Mouse (Mus musculus): ENCODE data around the gene Snhg11. TPM values are rescaled to one million over a fixed set of nuclear protein-coding genes. Genes with fewer than 3 reads are reported as not detected.
A peak's percentile ranks its signal among the peaks of the same experiment; 100 is the strongest.

The Snhg11 gene
- 4.1 and 6.4 TPM in 2 replicates for polyA plus RNA-seq (2015; fragmentation: Nextera tagmentation; extraction: Ambion mirVana)

GRCm38 (mm10) chr2:158375443-158376122 lies at the start of gene Snhg11:
Gene Snhg11, plus strand, starts transcription at chr2:158375638.
- no peak for DNase-seq (ENCODE audit: low spot score)

- no peak for DNase-seq (ENCODE audit: low spot score)
Observed at GRCm38 (mm10) chr2:158334356-158334755, 41.1 kb upstream of the Snhg11 start.

- no peak for DNase-seq (ENCODE audit: low spot score)
Observed at GRCm38 (mm10) chr2:158337698-158338097, 37.7 kb upstream of the Snhg11 start.

DNA sequence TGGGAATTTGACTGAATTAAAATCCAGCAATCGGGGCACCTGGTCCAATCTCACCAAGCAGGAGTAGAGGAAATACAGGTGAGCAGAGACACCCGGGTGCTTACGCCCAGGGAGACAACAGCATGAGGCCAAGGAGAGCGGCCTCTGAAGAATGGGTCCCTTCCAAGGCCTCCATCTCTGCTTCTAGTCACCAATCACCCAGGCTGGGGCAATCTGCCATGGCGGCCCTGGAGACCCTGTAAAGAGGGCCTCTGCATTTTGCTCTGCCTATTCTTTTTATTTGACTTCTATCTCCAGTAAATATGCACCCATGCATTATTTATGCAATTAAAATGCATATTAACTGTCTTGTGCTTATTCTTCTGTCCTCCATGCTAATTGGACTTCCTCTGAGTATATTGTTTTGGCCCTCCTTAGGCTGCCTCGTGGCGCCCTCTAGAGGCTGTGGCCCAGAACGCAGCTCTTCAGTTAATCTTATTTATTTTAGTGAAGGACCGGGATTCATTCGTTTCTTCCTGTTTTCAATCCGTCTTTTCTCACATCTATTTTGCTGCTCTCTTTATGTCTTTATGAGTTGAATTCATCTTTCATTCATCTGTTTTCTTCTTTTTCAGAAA lies 35.4 kb upstream of the Snhg11 start:
- DNase-seq (ENCODE audit: low spot score), result peak; percentile 65

DNA sequence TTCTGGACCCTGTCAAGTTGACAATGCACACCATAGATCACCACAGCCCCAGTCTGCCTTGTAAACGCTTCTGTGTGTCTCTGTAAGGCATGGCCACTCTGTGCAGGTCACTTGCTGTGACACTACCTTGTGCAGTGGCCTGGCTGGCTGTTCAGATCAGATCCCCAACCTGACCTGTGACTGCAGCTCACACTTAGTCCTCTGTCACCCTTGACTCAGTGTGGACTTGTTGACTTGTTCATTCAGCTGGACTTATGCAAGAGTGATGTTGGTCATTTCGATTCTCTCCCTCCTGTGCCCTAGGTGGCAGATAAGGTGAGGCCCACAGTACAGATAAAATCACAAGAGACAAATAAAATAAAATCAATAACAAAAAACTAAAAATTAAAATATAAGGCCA lies 34.1 kb upstream of the Snhg11 start:
- DNase-seq (ENCODE audit: low spot score), result no peak

DNA sequence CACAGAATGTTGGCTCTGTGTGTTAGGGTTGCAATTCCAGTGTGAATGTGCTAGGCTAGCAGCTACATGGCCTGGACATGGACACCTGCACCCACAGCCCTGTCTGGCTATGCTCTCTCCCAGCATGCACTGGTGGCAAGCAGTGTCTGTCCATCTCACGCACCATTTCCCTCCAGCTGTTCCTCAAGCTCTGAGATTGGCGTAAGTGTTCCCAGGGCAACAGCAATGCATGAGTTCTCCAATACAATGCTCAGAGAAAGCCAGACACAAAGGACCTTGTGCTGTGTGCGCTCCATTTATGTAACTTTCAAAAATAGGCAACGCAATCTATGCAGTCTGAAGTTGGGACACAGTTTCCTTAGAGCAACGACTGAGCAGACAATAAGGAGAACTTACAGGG lies 31.9 kb upstream of the Snhg11 start:
- DNase-seq (ENCODE audit: low spot score), result no peak

GRCm38 (mm10) chr2:158346467-158346866 lies 29.0 kb upstream of the Snhg11 start:
- DNase-seq (ENCODE audit: low spot score), result no peak

- peak; percentile 58 for DNase-seq (ENCODE audit: low spot score)
Observed at GRCm38 (mm10) chr2:158347868-158348267, 27.6 kb upstream of the Snhg11 start.

GRCm38 (mm10) chr2:158352801-158353520 lies 22.5 kb upstream of the Snhg11 start:
- DNase-seq (ENCODE audit: low spot score), result no peak

GRCm38 (mm10) chr2:158354348-158355114 lies 20.9 kb upstream of the Snhg11 start:
- DNase-seq (ENCODE audit: low spot score), result no peak

DNA sequence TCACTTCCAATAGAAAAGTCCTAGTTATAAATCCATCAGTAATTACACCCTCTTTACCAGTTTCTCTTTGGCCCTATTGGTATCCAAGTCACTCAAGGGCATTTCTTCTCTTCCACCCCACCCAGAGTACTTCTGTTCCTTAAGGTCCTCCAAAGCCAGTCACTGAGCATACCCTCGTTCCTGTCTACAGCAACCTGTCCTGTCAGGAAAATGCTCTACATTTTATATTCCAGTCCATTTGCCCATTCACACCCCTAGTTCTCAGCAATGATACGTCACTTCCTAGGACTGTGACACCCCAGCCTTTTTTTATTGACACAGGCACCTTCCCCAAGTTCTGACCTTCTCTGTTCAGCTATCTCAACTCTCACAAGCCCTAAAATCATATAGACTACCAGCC lies 20.2 kb upstream of the Snhg11 start:
- DNase-seq (ENCODE audit: low spot score), result no peak

GRCm38 (mm10) chr2:158356121-158356520 lies 19.3 kb upstream of the Snhg11 start:
- DNase-seq (ENCODE audit: low spot score), result no peak

DNA sequence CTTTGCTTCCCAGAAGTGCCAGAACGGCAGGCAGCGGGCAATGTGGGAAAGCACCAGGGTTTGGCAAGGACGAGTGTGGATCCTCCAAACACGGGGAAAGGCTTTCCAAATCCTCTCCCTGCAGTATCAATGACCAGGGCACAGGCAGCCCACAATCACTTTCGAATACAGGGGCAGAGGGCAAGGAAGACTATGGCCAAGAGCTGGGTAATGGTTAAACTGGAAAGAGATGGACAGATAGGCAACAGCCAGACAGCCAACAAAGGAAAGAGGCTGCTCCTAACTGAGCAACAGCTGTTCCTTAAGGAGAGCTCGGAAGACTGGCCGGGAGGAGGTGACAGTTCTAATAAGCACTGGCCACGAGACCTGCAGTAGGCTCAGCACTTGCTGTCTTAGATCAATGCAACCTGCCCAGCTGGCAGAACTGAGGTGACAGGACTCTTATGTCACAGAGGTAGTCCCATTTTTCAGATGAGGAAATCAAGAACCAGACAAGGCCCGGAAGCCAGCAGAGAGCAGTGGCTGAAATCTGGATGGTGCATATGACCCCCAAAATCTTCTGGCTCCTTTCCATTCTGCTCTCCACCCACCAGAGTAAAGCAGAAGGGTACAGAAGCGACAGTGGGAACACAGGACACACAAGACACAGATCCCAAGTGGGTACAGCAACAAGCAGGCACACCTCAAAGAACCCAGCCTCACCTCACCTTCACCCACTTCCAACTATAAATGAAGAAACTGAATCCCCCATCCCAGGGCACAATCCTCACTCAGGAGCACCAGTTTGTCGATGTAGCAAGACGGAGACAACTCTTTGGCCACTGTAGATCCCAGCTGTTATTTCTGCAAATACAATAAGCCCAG lies 15.4 kb upstream of the Snhg11 start:
- no peak for DNase-seq (ENCODE audit: low spot score)

DNA sequence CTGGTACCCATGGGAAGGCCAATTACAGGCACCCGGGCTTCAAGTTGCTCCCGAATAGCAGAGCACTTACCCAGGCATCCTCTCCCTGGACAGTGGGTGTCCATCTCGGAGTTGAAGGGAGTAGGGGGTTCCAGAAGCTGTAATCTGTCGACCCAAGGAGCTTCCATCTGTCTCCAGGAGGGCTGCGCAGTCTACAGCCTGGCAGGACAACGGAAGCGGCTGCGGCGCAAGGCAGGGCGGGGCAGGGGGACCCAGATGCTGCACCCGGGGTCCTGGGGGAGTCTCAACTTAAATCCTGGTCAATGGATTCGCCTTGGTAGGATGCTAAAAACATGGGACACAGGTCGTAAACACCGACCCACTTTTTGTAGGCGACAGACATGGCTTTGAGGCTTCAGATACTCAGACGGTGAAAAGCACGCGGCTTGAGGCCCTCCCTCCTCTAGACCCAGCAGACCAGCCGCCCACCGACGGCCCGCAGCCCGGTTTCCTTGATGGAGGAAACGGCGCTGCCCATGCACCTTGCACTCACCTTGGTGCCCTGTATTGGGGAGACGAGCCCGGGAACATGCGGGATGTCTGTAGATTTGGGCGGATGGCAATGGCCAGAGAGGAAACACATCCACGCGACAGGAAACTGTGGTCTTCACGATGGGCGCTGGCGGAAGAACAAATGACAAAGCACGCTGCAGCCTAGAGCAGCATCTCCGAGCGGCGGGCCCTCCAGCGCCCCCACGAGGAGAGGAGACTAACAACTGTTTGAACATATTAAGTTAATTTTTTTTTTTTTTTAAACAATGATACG lies 14.4 kb upstream of the Snhg11 start:
- peak; percentile 92 for DNase-seq (ENCODE audit: low spot score)

- no peak for DNase-seq (ENCODE audit: low spot score)
Observed at GRCm38 (mm10) chr2:158361678-158362320, 13.6 kb upstream of the Snhg11 start.

DNA sequence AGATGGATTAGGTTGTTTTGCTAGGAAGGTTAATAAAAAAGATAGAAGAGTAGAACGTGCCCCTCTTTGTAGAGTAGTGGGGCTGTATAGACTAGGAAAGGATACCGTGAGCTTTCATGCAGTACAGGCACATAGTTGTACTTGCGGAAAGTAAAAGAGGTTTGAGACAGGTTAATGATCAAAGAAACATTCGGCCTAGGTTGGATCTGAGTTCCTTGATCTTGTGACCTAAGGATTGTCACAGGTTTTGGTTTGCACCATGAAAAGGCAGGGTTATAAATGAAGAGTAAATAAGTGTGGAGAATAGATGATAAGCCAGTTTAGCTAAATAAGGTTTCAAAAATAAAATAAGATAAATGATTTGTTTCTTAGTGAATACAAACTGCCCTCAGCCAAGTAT lies 11.3 kb upstream of the Snhg11 start:
- no peak for DNase-seq (ENCODE audit: low spot score)

DNA sequence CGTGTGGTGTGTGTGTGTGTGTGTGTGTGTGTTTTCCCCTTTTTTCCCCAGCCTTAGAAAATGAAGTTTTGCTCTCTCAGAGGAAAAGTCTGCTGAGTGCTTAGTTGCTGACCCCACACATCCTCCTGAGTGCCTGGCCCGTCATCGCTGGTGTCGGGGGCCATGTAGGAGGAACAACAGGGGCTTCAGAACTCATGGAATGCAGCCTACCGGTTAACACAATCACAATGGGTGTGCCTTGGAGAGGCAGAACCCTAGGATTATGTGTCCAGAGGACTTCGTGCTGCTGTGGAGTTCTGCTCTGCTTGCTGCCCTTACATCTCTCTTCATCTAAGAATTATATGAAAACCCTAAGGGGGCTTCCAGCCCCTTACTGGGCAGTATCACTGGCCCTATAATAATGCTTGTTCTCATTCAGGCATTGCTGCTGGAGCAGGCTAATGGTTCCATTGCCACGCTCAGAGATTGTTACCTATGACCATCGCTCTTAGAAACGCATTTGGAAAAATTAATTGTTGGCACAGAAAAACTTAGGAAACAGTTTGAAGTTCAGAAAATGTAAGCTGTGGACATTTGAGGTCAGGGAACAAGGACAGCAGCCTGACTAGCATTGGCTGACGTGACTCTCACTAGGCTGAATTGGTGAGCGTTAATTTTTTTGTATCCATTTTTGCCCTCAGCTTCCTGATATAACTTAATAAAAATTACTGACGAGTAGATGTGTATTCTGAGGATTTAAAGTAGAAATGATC lies 10.2 kb upstream of the Snhg11 start:
- DNase-seq (ENCODE audit: low spot score), result no peak

DNA sequence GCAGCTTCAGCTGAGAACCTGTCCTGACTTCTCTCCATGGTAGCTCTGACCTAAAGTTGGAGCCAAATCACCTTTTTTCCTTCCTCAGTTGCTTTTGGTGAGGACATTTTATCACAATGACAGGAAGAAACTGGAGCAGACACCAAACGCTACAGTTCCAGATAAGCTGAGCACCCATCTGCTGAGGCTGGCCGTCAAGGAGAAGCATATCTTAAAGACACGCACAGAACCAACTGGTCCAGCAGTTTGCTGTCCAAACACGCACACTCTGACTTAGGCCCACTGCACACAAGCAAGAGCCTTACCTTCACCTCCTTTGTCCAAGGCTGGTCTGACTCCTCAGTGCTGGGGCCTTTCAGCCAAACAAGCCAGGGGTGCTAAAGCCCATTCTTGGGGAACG lies 7.8 kb upstream of the Snhg11 start:
- no peak for DNase-seq (ENCODE audit: low spot score)

DNA sequence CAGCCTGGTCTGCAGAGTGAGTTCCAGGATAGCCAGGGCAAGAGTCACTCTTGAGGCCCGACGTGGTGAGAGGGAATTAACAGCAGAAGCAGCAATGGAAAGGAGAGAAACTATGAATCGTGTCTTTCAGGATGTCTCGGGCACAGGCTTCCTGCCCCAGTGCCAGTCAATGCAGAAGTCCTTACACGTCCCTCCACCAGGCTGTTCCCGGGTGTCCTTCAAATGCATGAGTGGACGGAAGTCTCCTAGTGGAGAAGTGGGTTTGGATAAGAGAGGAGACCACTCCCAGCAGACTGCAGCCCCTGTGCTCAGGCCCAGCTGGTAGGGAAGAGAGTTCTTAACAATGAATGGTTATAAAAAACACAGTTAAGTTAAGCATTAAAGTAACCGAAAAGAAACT lies 7.1 kb upstream of the Snhg11 start:
- DNase-seq (ENCODE audit: low spot score), result no peak
